Comparison of ENCODE assay signal across 14 mouse cellular contexts in the genomic region with DNA sequence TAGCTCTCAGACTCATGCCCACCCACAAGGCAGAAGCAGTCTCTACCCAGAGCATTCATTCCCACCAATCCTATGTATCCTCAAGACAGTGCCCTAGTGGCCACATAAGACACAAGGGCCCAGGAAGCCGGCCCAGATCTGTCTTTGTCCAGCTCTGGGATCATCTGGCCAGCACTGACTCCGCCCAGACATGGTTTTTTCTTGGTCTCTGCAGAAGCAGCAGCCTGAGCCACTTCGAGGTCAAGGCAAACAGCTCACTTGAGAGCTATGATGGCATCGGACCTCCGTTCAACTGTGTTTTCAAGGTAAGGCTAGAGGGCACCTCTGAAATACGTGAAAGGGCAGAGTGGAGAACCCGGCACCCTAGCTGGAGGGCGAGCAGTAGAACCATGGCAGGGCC. TPM values are rescaled to one million over a fixed set of nuclear protein-coding genes. Genes with fewer than 3 reads are reported as not detected.
DNase-seq lines count a peak whose midpoint lies in the region.
"Had no signal": no experiment of that assay in that cellular context is flagged by ENCODE, and none has a peak within 500 bp of the region (broad histone marks: within the 10 kb centered on the region; RNA-seq: fewer than 3 reads in every experiment).

No protein-coding gene starts in this region.

- peak; percentile 61 for DNase-seq in adrenal gland, adult 2 months
- DNase-seq in adrenal gland, postnatal 25 days = no peak
- DNase-seq in kidney, postnatal 4 days = peak; percentile 16 to 40
- DNase-seq in kidney, postnatal 25 days = no peak
- peak; percentile 34 for DNase-seq in 3T3-L1 (ENCODE audit: low read depth, low spot score)
- peak; percentile 41 to 55 for DNase-seq in adrenal gland, postnatal 36 days
- no peak for DNase-seq in yolk sac, embryonic 10.5 days (ENCODE audit: low spot score)
- DNase-seq: cerebellum, adult 2 months; gastrocnemius, postnatal 14 days; heart, adult 2 months; kidney, adult 2 months; kidney, postnatal 36 days; liver, postnatal 0 days; right cerebral cortex, postnatal 25 days had no signal

RNA-seq across cellular contexts. Expression of a gene that starts 39.0 kb away (rescaled TPM):
- 10 to 100 TPM; 31.6 to 33.8 TPM for total RNA-seq in adrenal gland, adult 2 months (2021)
- 8.1 and 8.3 TPM in 2 replicates for polyA plus RNA-seq in adrenal gland, adult 2 months (2012; rRNA removed)
- total RNA-seq in adrenal gland, postnatal 25 days (2021) = 37.8 and 41.2 TPM in 2 replicates
- 10 to 100 TPM; 37.7 to 43.6 TPM for total RNA-seq in adrenal gland, postnatal 36 days (2021)

Comparison
In these comparisons a context has a peak if more than half of its experiments do, and no peak if none do; other contexts are left out.
1. DNase-seq: peak in adrenal gland, adult 2 months (single experiment), kidney, postnatal 4 days (2 of 2), 3T3-L1 (single experiment) and adrenal gland, postnatal 36 days (2 of 2); none in adrenal gland, postnatal 25 days (single experiment), kidney, postnatal 25 days (0 of 2) and yolk sac, embryonic 10.5 days (single experiment).